Mouse (Mus musculus) testis, adult 2 months (tissue): Measurements from ENCODE around the gene Gm20388. TPM values are rescaled to one million over a fixed set of nuclear protein-coding genes. Genes with fewer than 3 reads are reported as not detected.

Experiments used
- H3K27ac ChIP-seq: fragments of 200-500 bp; 2 replicates; pipeline ENCODE4 v1.5.1; 2012; ENCODE audit warnings: low read depth, low read length; ENCODE audit not compliant: control insufficient read depth, insufficient read depth
- H3K27me3 ChIP-seq: fragments of 200-500 bp; 2 replicates; pipeline ENCODE4 v1.6.1; 2012; ENCODE audit warnings: mild to moderate bottlenecking, low read length, moderate library complexity; ENCODE audit not compliant: control insufficient read depth, insufficient read depth
- H3K36me3 ChIP-seq: fragments of 200-500 bp; 2 replicates; pipeline ENCODE4 v1.6.1; 2012; ENCODE audit warnings: mild to moderate bottlenecking, low read length; ENCODE audit not compliant: control insufficient read depth, insufficient read depth
- H3K4me1 ChIP-seq: fragments of 200-500 bp; 2 replicates; pipeline ENCODE4 v1.6.1; 2012; ENCODE audit warnings: low read length; ENCODE audit not compliant: control insufficient read depth, insufficient read depth
- H3K4me3 ChIP-seq: fragments of 200-500 bp; 2 replicates; pipeline ENCODE4 v1.5.1; 2012; ENCODE audit warnings: low read depth, mild to moderate bottlenecking, low read length, moderate library complexity, mixed read lengths; ENCODE audit not compliant: control insufficient read depth
- CTCF ChIP-seq: fragments of 200-500 bp; IDR thresholded peaks from 2 replicates; pipeline ENCODE4 v1.5.1; 2012; ENCODE audit warnings: low read depth, mild to moderate bottlenecking, inconsistent platforms, low read length, moderate library complexity; ENCODE audit not compliant: control insufficient read depth, insufficient read depth, insufficient replicate concordance
- POLR2A ChIP-seq: fragments of 200-500 bp; IDR thresholded peaks from 2 replicates; pipeline ENCODE4 v1.6.1; 2012; ENCODE audit warnings: low read depth, mild to moderate bottlenecking, inconsistent platforms, low read length, moderate library complexity; ENCODE audit not compliant: control insufficient read depth
- polyA plus RNA-seq: library from polyadenylated mRNA; depleted of rRNA; stranded (reverse); fragments of >200 nt; gene quantifications from 2 replicates; pipeline ENCODE4 v1.2.3, GENCODE M21; 2012

Gm20388 gene
- polyA plus RNA-seq, 1 experiment: 5.6 TPM

- Histone ChIP-seq H3K27ac (no peak overlapping the region), H3K4me1 (peaks cover 7% of the 10 kb centered on the region)
- TF ChIP-seq POLR2A (no peak), CTCF (no peak)
Measured at GRCm38 (mm10) chr8:123788416-123789170, 3878.0 kb downstream of the Gm20388 start.

GRCm38 (mm10) chr8:123789461-123789860 is 3878.8 kb downstream of the Gm20388 start:
- H3K27ac ChIP-seq: no peak overlapping the region
- TF ChIP-seq CTCF: no peak
- TF ChIP-seq POLR2A: no peak
- no peaks in the 10 kb centered on the region for H3K27me3 ChIP-seq
- H3K4me3 ChIP-seq: no peak overlapping the region
- peaks cover 7% of the 10 kb centered on the region for H3K4me1 ChIP-seq
- no peaks in the 10 kb centered on the region for H3K36me3 ChIP-seq

More at GRCm38 (mm10) chr8:123788416-123789170, 3878.0 kb downstream of the Gm20388 start:
- H3K4me3 ChIP-seq: no peak overlapping the region
- H3K36me3 ChIP-seq: no peaks in the 10 kb centered on the region
- no peaks in the 10 kb centered on the region for H3K27me3 ChIP-seq

- Histone ChIP-seq H3K36me3 (no peaks in the 10 kb centered on the region), H3K4me1 (peaks cover 7% of the 10 kb centered on the region), H3K27me3 (no peaks in the 10 kb centered on the region), H3K27ac (no peak overlapping the region), H3K4me3 (no peak overlapping the region)
- TF ChIP-seq CTCF: peak; percentile 81
- TF ChIP-seq POLR2A: no peak
Measured at GRCm38 (mm10) chr8:123789970-123790369, 3879.3 kb downstream of the Gm20388 start.

- no peak overlapping the region for H3K27ac ChIP-seq
- no peak overlapping the region for H3K4me3 ChIP-seq
- H3K36me3 ChIP-seq: no peaks in the 10 kb centered on the region
- H3K27me3 ChIP-seq: no peaks in the 10 kb centered on the region
- H3K4me1 ChIP-seq: peaks cover 7% of the 10 kb centered on the region
- TF ChIP-seq POLR2A (no peak), CTCF (no peak)
Measured at GRCm38 (mm10) chr8:123791101-123791844, 3880.6 kb downstream of the Gm20388 start.

- H3K4me3 ChIP-seq: no peak overlapping the region
- peaks cover 7% of the 10 kb centered on the region for H3K4me1 ChIP-seq
- H3K27me3 ChIP-seq: no peaks in the 10 kb centered on the region
- H3K27ac ChIP-seq: no peak overlapping the region
- TF ChIP-seq CTCF: no peak
- no peak for TF ChIP-seq POLR2A
- no peaks in the 10 kb centered on the region for H3K36me3 ChIP-seq
Measured at GRCm38 (mm10) chr8:123791845-123792225, 3881.2 kb downstream of the Gm20388 start.

GRCm38 (mm10) chr8:123793900-123794299 is 3883.3 kb downstream of the Gm20388 start:
- no peaks in the 10 kb centered on the region; the same call in 1 of the 2 replicates for H3K4me1 ChIP-seq
- H3K27ac ChIP-seq: no peak overlapping the region

GRCm38 (mm10) chr8:123794766-123795165 is 3884.1 kb downstream of the Gm20388 start:
- Histone ChIP-seq H3K4me3 (no peak overlapping the region), H3K27me3 (no peaks in the 10 kb centered on the region), H3K36me3 (no peaks in the 10 kb centered on the region), H3K27ac (no peak overlapping the region), H3K4me1 (no peaks in the 10 kb centered on the region; the same call in 1 of the 2 replicates)
- no peak for TF ChIP-seq CTCF
- TF ChIP-seq POLR2A: no peak

More at GRCm38 (mm10) chr8:123793900-123794299, 3883.3 kb downstream of the Gm20388 start:
- H3K4me3 ChIP-seq: no peak overlapping the region
- no peak for TF ChIP-seq CTCF
- TF ChIP-seq POLR2A: no peak
- no peaks in the 10 kb centered on the region for H3K27me3 ChIP-seq
- H3K36me3 ChIP-seq: no peaks in the 10 kb centered on the region
